Mouse (Mus musculus): ENCODE data around the gene Farp1.
"Not testable (repeated sequence)": the region's sequence is repeated elsewhere in the genome, so short reads cannot be mapped to it uniquely, and the experiment has no call there.

The Farp1 gene

GRCm38 (mm10) chr14:121104760-121105329, 69.8 kb downstream of the Farp1 start:
- DNase-seq (ENCODE audit: low spot score): no peak

- no peak for DNase-seq (ENCODE audit: low spot score)
These were observed 71.9 kb downstream of the Farp1 start for GRCm38 (mm10) chr14:121106906-121107305.

GRCm38 (mm10) chr14:121107707-121108285, 72.8 kb downstream of the Farp1 start:
- DNase-seq (ENCODE audit: low spot score): no peak

GRCm38 (mm10) chr14:121108439-121109115, 73.6 kb downstream of the Farp1 start:
- no peak for DNase-seq (ENCODE audit: low spot score)

DNA sequence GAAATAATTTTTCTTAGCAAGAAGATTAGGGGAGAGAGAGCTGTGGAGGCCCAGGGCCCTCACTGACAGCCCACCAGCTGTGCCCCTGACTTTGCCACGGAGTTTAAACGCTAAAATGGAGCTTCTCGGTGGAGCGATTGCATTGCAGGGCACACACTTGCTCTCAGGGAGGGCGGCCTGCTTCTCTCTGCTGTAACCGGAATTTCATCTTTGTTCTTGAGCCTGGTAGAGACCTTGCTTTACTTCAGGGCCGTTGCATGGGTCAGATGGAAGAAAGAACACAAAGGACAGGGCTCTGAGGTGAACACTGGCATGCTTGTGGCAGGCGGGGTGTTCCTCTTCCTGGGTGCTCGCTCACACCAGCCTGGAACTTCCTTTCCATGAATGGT, 74.1 kb downstream of the Farp1 start:
- DNase-seq (ENCODE audit: low spot score): no peak

GRCm38 (mm10) chr14:121110492-121111267, 75.7 kb downstream of the Farp1 start:
- DNase-seq (ENCODE audit: low spot score): no peak

DNA sequence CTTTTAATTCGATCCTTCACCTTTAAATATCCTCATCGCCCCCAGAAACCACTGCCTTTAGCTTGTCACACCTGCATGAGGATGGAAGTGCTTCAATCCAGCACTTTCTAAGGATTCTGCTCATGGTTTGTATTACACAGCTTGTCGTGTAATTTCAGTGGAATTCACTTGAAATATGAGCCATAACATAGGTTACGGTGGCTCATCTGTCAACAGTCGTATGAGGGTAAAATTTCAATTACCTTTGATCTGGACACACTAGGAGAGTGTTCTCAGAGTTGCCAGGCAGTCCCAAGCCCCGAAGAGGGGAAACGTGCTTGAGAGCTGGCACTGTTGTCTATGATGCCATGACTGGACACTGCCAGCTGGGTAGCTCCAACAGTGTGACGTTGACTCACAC, 77.1 kb downstream of the Farp1 start:
- no peak for DNase-seq (ENCODE audit: low spot score)

DNA sequence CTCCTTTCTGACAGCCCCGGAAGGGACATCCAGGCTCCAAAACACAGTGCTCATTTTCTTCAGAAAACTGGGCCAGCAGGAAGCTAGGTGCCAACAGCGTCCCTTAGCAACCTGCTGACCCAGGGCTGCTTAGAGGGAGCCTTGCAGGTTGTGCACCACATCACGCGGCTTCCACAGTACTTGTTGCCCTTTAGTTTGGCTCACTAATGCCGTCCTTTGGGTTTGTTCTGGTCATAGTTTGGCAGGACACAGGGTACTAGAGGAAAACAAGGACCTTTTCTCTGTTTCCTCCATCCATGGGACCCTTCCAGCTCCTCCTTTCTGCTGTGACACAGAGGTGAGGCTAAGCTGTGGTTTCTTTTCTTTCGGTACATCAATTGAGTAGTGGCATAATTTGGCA, 78.8 kb downstream of the Farp1 start:
- peak; percentile 54 for DNase-seq (ENCODE audit: low spot score)

DNA sequence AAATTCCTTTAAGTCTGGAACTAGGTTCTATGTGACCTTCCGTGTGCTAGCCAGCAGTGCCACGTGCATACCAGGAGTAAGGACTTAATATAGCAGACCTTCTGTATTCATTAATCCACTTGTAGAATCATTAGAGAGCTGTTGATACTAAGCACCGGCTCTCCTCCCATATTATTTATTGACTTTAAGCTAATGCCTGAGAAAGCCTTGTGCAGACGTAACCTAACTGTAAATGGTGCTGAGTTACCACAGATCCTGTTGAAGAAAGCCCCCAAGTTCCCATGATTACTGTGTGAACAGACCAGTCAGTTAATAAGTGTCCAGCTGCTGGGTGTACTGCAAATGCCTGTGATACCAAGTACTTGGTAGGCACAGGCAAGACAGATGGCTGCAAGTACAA, 81.7 kb downstream of the Farp1 start:
- DNase-seq (ENCODE audit: low spot score): no peak

DNA sequence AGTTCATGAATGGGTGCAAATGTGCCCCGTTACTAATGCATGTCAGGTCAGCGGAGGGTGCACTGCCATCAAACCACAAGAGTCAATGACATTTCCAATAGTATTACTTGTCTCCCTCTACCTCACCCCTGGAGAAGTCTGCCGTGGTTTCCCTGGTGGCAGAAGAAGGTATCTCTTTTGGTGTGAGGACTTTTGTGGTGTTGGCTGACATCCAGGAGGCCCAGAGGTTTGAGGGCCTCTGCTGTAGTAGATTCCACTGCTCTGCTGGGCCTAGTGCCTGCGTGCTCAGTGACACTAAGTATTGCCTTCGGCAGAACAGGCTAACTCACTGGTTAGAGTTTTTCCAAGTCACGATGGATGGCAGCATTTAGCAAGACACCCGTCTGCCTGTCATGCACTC, 83.9 kb downstream of the Farp1 start:
- DNase-seq (ENCODE audit: low spot score): no peak

DNA sequence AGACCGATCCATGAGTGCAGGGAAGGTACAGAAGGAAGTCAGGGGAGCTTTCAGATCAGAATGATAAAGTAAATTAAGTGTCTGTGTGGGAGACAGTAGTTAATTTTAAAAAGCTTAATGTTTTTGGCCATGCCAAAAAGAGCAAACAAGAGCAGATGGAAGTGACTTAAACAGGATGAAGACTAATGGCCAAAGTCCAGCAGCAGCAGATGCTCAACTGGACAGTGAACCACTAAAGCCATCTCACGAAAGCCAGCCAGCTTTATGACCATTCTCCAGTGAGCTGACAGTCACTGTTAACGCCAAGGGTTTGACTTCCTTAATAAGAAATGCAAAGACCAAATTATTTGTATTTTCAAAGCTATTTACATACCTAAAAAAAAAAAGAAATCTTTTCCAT, 86.7 kb downstream of the Farp1 start:
- DNase-seq (ENCODE audit: low spot score): no peak

DNA sequence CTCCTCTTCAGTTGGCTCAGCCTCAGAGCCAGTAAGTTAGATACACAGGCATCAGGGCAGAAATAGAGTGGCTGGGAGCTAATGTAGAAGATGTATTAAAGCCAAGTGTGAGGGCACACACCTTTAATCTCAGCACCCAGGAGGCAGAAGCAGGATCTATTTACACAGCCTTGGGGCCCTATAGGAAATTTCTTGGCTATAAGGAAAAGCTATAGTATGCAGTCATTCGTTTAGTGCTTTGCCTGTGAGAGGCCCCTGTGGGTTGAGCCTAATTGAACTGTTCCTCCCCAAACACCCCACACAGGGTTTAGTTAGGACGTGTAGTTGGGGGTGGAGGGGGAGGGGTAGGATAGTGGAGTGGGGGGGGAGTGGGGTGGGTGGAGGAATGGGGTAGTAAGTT, 87.9 kb downstream of the Farp1 start:
- DNase-seq (ENCODE audit: low spot score): no peak

DNA sequence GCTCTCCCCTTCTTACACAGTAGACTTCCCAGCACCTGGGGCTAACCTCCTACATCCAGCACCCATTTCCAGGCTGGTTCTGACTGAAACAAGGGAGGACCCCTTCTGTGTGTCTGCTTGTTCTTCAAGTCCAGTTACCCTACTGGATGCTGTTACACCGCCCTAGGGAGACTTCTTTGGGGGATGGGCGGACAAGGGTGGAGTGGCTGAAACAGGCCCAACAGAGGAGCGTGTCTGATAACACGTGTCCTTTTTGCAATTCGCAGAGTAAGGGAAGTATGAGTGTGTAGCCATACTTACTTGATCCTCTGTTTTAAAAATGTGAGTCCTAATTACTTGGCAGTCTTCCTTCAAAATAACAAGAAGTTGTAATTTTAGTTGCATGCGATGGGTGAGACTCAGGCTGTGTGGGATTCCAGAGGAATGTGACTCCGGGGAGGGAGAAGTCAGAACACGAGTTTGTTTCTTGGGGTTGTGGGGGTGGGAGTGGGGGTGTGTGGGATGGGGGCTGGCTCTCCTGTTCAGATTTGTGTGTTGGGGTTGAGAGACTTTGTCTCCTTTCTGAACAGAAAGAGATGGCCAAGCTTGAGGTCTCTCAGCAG, 89.5 kb downstream of the Farp1 start:
- no peak for DNase-seq (ENCODE audit: low spot score)

DNA sequence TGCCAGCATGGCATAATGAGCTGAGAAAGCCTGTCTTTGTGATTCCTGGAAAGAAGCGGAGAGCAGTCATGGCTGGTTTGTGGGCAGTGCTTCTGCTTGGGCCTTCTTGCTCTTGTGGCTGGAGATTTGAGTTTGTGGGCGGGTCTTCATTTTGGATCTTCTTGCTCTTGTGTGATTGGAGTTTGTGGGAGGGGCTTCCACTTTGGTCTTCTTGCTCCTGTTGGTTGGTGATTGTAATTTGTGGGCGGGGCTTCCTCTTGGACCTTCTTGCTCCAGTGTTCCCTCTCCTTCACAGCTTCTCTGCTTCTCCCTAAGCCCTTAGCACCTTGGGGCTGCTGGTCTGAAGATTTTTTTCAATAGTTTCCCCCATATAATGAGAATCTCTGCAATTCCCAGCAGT, 90.7 kb downstream of the Farp1 start:
- DNase-seq (ENCODE audit: low spot score): no peak

DNA sequence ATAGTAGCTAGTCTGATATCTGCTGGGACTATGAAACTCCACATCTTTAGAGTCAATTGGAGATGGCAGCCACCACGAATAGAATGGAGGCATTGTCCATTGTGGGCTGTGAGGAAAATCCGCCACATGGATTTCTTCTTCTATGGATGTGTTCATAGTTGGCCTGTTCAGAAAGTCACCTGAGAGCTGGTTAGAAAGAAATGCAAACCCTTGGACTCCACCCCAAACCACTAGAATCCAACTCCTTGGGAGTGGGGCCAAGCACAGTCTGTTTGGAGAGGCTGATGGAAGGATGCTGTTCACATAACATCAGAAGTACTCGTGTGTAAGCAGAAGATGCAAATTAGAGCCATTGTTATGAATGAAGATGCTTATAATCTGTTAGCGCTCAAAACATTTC, 91.3 kb downstream of the Farp1 start:
- no peak for DNase-seq (ENCODE audit: low spot score)

DNA sequence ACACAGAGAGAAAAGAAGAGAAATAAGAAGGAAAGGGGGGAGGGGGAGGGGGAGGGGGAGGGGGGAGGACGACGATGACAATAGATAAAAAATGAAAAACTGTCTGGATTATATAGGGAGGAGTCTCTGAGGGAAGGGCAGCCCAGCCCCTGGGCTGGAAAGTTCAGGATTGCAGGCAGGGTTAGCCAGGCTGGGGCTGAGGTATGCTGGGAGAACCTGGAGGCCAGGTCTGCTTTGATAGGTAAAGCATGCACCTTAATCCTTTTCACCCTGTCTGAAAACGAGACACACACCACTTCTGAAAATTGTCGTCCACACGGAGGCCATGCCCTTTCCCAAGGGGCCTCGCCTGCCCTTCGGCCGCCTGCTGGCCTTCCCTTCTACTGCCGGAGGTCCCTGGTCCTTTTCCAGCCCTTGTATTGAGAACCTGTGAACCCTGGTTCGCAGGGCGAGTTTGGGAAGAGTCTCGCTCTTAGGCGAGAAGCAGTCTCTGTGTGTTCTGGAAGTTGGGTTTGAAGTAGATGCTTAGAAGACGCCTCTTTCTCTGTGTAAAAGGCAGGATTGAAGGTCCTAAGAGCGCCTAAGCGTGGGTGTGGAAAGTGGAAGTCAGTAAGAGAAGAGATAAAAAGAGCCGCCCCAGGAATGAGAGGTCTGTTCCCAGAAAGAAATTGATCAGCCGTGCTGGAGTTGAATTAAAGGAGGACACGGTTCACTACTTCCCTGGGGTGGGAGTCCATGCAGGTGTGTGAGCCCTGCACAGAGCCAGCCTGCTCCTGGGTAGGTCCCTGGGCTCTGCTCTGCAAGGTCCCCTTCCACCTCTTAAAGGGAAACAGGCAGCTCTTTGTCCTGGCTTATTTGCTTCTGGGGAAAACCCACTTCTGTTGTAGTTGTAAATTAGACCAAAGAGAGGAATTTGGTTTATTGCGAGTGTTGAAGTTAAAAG, 94.1 kb downstream of the Farp1 start:
- no peak for DNase-seq (ENCODE audit: low spot score)

DNA sequence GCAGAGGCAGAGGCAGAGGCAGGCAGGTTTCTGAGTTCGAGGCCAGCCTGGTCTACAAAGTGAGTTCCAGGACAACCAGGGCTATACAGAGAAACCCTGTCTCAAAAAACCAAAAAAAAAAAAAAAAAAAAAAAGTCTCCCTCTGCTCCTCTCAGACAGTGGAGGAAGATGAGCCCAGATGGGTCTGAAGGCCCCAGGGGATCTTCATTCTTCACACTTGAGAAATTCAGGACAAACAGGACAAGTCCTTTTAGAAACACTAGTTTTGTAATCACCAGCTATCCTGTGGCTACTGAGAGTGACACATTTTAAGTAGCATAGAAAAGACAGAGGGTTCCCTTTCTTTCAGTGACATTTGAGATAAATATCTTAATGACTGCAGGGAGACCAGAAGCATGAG, 95.4 kb downstream of the Farp1 start:
- not testable (repeated sequence) for DNase-seq (ENCODE audit: low spot score)

GRCm38 (mm10) chr14:121134414-121134813, 99.4 kb downstream of the Farp1 start:
- no peak for DNase-seq (ENCODE audit: low spot score)

DNA sequence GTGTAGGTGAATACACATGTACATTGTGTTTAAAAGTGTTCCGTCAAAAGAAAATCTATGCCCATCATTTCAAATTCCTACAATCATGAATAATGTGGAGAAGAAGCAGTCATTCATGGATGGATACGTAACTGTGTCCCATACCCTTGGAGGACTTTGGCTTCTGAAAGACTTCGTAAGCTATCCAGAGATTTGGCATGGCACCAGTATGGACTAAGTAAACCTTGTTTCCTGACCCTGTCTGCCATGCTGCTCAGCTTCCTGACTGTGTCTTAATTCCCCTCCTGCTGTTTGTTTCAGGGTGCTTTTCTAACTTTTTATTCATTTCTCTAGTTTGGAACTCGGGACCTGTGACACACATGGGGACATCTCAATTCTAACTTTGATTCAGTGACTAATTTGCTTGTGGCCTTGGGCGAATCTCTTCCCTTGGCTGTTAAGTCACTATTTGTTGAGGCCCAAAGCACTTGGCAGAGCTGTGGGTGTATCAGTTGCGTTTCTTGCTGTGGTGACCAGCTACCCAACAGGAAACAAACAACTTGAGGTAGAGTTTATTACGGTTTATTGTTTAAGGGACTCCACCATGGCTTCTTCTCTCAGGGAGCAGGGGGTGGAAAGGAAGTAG, 108.9 kb downstream of the Farp1 start:
- DNase-seq (ENCODE audit: low spot score): no peak

- no peak for DNase-seq (ENCODE audit: low spot score)
These were observed 109.5 kb downstream of the Farp1 start for GRCm38 (mm10) chr14:121144496-121144895.

- DNase-seq (ENCODE audit: low spot score): no peak
These were observed 110.3 kb downstream of the Farp1 start for GRCm38 (mm10) chr14:121145291-121145690.
